Mouse (Mus musculus) urinary bladder, adult 18-20 months (tissue): ENCODE results near the gene Saal1.
"Not testable (repeated sequence)": the region's sequence is repeated elsewhere in the genome, so short reads cannot be mapped to it uniquely, and the experiment has no call there.

Experiments
- DNase-seq, 2 experiments: peaks; one replicate each; pipeline ENCODE4 v3.0.0; 2022; ENCODE audit warnings: low spot score in 2 of 2, mixed read lengths in 2 of 2

Saal1 gene

GRCm38 (mm10) chr7:46696754-46697153 lies 13.7 kb downstream of the Saal1 start:
- no peak for DNase-seq

GRCm38 (mm10) chr7:46686827-46687226 lies 23.7 kb downstream of the Saal1 start:
- DNase-seq, result no peak

DNA sequence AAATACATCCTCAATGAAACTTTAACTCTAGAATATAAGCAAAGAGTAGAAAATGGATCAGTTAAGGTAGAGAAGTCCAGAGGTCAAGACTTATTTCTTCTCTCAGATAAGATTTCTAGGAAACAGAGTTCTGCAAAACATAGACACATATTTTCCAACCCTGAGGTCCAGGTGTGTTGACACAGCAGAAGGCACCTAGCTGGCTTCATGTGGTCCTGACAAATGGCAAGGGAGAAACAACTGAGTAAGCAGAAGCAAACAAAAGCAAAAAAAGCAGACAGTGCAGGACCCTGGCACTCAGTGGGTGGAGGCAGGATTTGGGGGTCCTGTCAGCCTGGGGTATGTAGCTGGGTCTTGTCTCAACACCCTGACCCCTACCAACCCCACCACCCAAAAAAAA lies 29.7 kb downstream of the Saal1 start:
- no peak for DNase-seq

DNA sequence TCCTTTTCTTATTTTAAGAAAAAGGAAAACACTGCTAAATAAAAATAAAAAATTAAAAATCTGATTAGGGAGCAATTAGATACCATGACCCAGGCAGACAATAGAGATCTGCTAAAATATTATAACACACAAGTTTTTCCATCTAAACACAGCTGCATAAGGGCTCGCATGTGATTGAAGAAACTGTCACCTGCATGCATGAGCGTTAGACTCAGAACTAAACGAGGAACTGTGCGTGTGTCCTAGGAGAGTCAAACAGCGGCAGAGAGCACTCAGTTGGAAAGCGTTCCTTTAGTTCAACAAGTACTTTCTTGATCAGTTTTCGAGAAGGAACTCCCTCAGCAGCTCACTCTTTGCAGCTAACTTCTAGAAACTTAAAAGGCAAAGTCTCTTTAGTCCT lies 31.4 kb downstream of the Saal1 start:
- DNase-seq, result not testable (repeated sequence)

DNA sequence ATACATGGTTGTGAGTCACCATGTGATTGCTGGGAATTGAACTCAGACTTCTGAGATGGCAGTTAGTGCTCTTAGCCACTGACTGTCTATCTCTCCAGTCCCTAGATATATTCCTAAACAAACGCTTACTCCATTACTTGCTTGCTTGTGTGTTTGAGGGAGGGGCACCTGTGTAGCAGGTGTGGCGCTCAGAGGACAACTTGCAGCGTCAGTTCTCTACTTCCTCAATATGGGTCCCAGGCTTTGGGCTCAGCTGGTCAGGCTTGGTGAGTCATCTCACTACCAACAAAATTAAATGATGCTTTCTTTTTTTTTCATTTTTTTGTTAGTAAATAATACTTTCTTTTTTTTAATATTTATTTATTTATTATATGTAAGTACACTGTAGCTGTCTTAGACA lies 32.1 kb downstream of the Saal1 start:
- no peak for DNase-seq

- no peak for DNase-seq
Observed at GRCm38 (mm10) chr7:46676808-46677360, 33.6 kb downstream of the Saal1 start.

DNA sequence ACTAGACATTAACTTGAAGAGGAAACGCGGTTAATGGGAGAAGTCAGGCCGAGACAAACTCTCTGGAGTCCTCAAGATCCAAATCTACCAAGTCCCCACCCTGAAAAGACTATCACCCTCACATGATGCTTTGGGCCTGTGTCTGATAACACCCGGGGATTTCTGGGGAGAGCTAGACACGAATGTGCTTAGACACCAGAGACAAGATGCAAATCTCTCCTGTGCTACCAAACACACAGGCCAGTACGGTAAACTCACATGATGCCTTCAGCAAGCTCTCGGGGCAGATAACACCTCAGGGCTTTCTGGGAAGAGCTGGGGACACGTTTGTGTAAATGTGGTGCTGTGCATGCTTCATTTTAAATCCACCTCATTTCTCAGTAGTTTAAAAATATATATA lies 34.6 kb downstream of the Saal1 start:
- DNase-seq, result no peak

DNA sequence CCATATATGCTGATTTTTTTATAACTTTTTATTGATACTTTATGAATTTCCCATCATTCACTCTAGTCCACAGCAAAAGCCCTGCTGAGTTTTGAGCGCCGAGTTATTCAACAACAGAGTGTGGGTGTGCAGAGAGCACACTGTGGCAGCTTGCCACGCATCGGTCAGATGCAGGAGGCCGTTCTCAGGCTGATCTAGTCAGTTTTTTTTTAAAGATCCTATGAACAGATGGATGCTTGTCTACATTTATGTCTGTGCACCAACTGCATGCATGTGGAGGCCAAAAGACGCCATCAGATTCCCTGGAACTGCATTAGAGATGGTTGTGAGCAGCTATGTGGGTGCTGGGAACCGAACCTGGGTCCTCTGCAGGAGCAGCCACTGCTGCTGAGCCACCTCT lies 35.4 kb downstream of the Saal1 start:
- DNase-seq, result no peak

- no peak for DNase-seq
Observed at GRCm38 (mm10) chr7:46672160-46672672, 38.3 kb downstream of the Saal1 start, which contains the start of gene Tph1. Tph1 (minus strand) TSS chr7:46672537.

DNA sequence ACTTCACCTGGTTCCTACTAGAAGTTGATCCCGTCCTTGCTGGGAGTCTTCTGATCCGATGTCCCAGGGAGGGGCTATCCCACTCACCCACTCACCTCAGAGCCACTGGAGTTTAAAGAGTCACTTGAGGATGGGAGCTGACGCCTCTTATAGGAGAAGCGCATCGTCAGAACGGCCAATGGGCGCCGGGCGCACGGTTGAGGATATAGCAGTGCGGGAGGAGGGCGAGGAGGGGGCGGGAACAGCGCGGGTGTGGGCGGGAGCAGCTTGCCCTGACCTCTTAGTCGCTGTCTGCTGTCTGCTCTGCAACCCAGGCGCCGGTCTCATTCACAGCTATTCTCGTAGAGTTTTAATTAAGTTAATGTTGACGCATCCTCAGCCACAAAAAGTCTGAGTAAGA lies 43.2 kb downstream of the Saal1 start:
- no peak for DNase-seq

GRCm38 (mm10) chr7:46665236-46665635 lies 45.2 kb downstream of the Saal1 start:
- no peak for DNase-seq

- no peak for DNase-seq
Observed at GRCm38 (mm10) chr7:46661591-46662090, 48.8 kb downstream of the Saal1 start.

GRCm38 (mm10) chr7:46652279-46652678 lies 58.2 kb downstream of the Saal1 start:
- no peak for DNase-seq

GRCm38 (mm10) chr7:46650231-46650630 lies 60.2 kb downstream of the Saal1 start:
- DNase-seq, result not testable (repeated sequence)

GRCm38 (mm10) chr7:46648431-46649140 lies 61.9 kb downstream of the Saal1 start:
- DNase-seq, result no peak

DNA sequence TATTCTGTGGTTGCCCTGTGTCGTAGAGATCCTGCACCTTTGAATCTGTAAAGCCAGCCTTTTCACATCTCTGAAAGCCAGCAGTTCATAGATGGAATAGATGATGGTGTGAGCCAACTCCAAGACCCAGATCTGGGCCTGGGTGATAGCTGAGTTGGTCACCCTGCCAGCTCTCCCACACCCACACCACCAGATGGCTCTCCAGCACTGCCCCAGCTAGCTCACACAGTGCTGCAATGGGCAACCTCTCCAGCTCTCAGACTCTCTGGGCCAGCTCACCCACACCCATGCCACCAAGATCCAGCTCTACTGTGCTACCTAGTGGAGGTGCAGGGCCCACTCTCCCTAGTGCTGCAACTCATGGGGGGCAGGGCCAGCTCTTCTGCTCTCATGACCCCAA lies 67.3 kb downstream of the Saal1 start:
- DNase-seq, result no peak

DNA sequence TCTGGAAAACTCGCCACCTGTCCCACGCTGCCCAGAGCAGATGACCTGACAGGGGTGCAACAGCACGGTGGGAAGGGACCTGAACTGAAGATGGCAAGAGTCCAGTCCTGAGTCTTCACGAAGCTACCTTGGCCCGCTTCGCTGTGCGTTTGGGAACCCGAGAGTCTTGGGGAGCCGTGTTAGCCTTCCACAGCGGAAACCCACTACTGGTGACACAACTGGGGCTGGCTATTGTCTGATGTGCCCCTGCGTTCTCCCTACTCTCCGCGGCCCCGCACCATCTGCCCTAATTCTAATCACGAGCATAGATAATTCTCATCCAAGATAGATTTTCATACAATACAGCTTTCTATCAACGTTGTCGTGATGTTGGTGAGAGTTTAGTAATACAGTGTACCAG lies 70.4 kb downstream of the Saal1 start:
- no peak for DNase-seq

DNA sequence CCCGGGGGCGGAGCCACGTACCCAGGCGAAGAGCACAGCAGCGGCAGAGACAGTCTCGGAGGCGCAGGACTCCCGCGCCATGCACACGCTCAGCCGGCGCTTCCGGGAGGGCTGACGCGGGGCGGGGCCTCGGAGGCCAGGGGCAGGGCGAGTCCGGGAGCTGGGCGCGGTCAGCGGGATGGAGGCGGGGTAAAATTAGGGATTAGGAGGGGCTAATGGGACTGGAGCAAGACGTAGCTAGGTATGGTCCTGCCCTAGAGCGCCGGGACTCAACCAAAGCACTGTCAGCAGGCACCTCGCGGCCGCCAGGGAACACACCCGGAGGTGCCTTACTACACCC lies 70.8 kb downstream of the Saal1 start, which contains the start of gene Sergef:
Gene Sergef, minus strand, starts transcription at position 116 of the 340 bp plus-strand sequence.
- peak; percentile 86 to 87 for DNase-seq

DNA sequence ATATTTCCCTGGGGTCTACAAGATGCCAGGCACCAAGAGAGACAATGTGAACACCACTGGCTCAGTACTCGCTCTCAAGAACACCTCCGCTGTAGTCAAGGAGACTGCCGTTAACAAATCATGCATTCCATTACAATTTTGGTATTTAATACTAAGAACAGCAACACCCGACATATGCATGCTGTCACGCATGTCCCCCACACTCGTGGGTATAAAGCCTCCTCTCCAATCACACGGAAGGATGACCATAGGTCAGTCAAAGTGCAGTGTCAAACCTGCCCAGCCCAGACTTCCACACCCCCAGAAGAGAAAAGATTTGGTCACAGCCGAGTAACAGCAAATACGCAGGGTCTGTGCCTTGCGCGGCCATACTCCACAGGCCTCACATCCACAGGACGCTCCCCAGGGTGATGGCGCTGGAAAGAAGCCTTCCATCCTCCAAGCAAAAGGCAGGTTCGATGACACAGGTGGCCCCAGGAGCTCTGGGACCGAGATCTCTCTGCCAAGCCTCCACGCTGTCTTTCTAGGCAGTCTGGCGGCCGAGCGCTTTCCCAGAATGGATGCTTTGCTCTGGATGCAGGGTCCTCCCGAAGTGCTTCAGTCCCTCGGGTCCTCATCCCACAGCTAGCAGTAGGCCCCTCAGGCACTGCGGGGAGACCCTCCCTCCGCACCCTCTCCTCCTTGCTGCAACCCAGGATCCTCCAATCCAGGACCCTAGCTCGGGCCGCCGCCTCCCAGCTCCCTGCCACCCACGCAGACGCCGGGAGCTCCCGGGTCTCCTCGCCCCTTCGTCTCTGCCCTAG lies 71.4 kb downstream of the Saal1 start:
- peak in 1 of 2 experiments; percentile 2 for DNase-seq
